Mouse (Mus musculus): ENCODE measurements around the gene Pcbd1. TPM values are rescaled to one million over a fixed set of nuclear protein-coding genes. Genes with fewer than 3 reads are reported as not detected.
"Not testable (repeated sequence)": the region's sequence is repeated elsewhere in the genome, so short reads cannot be mapped to it uniquely, and the experiment has no call there.

Pcbd1 gene
- total RNA-seq, 2 experiments from 2014 or later, result 0.49 to 0.72 TPM

DNA sequence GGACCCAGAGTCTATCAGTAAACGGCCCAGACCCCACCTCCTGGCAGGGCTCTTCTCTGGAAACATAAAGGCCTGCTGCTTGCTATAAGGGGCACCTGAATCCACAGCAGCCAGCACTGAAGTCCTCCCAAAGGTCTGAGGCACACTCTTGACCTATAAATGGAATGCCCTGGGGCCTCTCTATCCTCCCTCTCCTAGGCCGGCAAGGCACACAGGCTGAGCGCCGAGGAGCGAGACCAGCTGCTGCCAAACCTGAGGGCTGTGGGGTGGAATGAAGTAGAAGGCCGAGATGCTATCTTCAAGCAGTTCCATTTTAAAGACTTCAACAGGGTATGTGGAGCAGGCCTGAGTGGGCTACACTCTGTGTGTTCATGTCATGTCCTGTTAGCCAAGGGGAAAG lies 2.7 kb downstream of the Pcbd1 start:
- DNase-seq, result no peak

DNA sequence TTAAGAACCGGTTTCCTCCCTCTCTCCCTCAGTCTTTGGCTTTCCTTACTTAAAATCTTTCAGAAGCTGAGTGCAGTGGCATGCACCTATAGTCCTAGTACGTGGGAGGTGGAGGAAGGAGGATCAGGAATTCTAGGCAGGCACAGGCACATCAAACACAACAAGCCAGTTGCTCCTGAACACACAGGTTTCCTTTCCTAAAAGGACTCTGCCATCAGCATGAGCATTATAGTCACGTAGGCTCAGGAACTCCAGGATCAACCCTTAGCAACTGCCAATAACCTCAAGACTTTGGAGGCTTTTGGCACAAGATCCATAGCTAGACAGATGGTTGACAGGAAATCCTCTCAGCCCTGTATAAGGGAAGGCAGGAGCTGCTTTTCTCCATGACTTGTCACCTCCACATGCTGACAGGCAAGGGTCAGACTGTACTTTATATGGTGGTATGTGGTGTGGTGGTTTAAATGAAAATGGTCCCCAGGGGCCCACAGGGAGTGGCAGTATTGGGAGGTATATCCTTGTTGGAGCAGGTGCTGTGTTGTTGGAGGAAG lies 14.5 kb downstream of the Pcbd1 start:
- DNase-seq, result no peak

DNA sequence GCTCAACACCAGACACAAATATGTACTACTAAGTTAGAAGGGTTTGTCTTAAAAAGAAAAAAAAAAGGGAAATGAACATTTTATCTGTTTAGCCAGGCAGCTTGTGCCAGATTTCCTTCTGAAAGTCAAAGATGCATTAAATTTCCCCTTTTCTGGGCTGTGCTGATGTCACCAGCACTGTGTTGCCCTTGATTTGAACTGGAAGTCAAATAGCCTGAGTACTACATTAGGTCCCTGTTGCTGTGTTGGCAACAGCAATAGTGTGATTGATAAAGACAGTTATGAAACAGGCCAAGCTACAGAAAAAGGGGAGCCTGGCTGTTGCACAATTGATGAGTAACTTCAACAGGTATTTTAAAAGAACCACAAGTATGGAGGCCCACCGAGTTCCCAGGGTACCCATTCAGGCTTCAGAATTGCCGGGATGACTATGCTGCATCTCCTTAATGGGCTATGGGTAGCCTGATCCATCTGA lies 25.2 kb downstream of the Pcbd1 start:
- DNase-seq, result no peak

DNA sequence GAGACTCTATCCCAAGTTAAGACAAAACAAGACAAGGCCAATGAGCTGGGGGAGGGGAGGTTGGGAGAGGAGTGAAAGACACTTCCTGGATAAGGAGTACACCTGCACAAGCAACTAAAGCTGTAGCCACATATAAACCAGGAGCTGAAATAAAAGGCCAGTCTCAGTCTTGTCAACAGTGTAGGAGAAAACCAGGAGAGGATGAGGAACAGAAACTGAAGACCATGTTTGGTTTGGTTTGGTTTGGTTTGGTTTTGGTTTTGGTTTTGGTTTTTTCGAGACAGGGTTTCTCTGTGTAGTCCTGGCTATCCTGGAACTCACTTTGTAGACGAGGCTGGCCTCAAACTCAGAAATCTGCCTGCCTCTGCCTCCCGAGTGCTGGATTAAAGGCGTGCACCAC lies 32.6 kb downstream of the Pcbd1 start:
- not testable (repeated sequence) for DNase-seq

DNA sequence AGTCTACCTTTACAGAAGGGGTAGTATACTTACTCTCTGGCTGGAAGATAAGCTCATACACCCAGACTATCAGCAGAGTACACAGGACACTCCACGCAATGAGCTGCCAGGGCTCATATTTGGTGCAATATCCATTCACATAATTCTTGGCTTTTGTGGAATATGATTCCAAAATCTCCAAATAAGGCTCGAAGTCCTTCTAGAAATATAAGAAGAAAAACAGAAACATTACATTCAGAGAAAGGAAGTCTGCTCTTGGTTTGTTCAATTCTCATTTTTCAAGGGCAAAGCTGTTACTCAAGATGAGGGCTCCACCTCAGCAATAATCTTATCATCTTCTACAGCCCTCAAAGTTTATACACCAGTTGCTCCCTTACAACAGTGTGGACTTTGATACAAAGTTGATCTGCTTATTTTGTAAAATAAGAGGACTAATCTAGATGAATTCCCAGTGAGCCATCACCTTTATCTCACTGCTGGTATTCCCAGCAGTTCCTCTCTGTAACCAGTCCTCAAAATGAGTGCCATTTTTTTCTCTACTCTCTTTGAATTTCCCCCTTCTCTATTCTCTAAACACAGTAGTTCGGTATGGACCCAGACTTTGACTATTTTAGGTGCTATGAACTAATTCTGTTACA lies 34.3 kb downstream of the Pcbd1 start:
- DNase-seq, result no peak

DNA sequence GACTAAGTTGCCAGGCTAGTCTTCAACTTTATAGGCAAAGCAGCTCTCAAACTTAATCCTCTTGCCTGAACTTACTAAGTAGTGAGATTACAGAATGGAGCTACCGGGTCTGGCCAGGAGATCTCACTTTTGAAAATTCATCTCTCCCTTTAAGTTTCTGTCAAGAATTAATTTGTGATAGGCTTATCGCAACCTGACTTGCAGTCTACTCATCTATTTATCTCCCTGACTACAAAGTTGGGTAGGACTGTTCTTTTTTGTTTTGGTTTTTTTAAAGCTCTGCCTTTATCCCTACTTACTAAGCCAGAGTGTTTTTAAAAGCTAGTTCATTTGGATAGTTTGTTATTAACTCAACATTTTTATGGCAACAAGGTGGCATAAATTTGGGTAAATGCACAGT lies 35.3 kb downstream of the Pcbd1 start:
- DNase-seq, result no peak

DNA sequence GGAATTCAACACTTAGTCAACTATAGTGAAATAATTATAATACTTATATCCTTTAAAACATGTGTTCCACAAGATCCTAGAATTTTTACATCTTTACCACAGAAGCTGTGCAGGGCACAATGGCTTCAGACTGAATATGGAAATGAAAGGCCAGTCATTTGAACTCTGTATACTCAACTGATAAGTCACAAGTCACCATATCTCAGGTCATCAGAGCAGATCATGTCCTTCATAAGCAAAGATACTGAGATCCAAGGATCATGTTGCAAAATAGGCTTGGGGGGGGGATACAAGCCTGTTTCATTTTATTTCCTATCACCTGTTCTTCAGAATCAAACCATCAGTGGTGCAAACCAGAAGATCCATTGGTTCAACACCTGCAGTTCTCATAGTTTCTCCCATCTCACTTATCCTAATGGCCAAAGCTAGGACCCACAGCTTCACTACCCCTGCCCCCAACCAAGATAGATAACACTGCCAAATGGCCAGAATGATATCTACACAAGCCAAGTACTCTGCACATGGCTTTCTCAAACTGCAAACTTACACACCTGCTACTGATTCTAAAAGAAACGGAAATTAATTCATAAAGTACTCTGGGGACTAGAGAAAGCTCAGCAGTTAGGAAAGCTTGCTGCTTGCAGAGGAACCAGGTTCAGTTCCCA lies 39.7 kb downstream of the Pcbd1 start:
- DNase-seq, result no peak

DNA sequence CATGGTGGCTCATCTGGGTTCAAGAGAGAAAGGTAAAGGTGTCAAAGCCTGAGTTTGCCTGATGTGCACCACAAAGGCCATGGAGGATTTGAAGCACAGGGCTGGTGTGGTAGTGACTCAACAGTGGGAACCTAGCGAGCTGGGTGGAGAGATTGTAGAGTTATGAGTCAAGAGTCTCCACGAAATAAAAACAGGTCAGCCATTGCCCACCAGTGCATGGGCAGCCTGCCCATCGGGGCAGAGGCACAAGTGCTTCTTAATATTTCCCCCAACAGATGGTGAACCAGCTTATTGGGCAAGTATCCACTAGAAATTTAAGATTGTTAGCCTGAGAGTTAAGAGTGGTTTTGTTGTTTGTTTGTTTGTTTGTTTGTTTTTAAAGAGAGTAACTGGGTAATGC lies 41.8 kb downstream of the Pcbd1 start:
- DNase-seq, result no peak

DNA sequence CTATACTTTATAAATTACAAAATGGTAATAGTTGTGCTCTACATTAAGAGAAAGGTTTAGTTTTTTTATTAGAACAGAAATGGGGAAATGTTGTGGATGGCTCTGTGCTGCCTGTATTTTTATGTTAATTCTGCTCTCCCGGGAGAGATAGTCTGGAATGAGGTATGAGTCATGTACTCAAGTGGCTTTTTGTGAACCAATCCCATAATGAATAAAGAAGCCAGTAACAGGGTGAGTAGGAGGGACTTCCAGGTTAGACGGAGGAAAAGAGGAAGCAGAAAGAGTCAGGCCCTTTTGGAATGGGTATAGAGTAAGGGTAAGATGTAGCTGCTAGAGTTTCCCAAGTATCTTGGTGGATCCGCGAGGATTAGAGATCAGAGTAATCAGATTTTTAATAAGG lies 44.9 kb downstream of the Pcbd1 start:
- no peak for DNase-seq

DNA sequence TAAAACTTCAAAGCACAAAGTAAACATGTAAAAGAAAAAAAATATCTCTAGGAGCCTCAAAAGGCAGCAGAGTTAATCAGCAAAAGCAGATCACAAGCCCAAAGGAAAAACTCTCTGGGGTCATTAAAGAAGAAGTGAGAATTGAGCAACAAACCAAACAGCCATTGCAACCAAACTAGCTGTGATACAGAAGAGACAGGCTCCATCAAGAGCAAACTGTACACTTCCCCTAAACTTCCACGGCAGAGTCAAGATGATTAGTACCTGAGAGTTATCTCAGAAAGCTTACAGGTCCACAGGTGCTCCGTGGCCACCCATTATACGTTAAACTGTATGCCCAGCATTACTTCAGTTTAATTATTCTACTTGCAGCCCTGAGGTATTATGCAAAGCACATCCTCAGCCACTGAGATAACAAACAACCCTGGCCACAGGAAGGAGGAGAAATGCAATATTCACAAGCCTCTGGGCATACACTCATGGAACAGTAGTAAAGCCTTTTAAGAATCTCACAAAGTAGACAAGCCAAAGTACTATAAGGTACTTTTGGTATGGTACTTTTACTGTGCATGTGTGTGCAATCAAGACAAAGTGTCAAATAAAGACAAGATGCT lies 46.2 kb downstream of the Pcbd1 start:
- no peak for DNase-seq

DNA sequence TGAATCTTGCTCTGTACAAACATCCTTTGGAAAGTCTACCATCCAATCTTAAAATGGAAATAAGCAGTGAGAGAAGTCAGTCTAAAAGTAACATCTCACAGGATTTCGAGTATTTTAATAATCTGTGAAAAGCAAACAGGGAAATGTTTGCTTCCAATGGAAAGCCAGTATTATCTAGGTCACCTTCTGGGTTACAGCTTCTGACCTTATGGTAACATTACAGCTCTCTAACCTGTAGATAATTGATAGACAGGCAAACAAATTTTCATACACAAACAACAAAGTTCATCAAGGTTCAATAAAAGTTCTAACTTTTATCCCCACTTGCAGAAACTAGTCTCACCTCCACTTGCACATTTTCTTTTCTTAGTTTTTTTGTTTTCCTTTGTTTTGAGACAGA lies 48.4 kb downstream of the Pcbd1 start:
- no peak for DNase-seq

DNA sequence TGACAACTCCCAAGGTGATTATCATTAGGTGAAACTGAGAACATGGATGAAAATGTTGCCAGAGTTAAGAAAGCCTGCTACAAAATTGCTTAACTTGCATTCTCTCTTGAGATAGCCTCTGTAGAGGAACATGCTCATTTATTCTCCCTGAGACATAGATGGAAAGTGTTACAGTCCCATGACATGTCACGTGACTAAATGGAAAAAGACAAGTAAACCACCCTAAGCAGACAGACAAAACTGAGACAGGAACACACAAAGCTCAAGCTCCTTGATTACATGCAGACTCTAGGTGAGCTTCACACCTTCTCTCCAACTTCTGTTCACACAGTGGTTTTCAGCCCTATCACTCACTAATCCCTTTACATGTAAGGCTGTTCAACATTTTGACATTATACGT lies 54.2 kb downstream of the Pcbd1 start:
- no peak for DNase-seq

Small RNAs within 50 kb of the gene (microRNA-seq; reads per million reads assigned to microRNA genes)
- 0 reads per million in 2 experiments for gene Gm44308 (ENCODE audit: borderline replicate concordance in 2 of 2)

Other genes starting within 250 kb of the Pcbd1 start
- gene Sgpl1, start 58.4 kb downstream of the Pcbd1 start, total RNA-seq (2021), result 1 to 10 TPM; 6.9 to 7.2 TPM
- gene Tbata, start 82.6 kb downstream of the Pcbd1 start, total RNA-seq (2021), result not detected
- gene Adamts14, start 184.1 kb downstream of the Pcbd1 start, total RNA-seq (2021), result 1 to 10 TPM; 2.1 to 2.4 TPM
- gene Prf1, start 208.5 kb downstream of the Pcbd1 start, total RNA-seq (2021), result not detected